Mouse (Mus musculus) common myeloid progenitor, adult 5-6 weeks (primary cell): Measurements from ENCODE around the gene Smtnl2. TPM values are rescaled to one million over a fixed set of nuclear protein-coding genes. Genes with fewer than 3 reads are reported as not detected.
A peak's percentile ranks its signal among the peaks of the same experiment; 100 is the strongest.

Experiments
- ATAC-seq: replicated peaks from 2 replicates; pipeline ENCODE4 v1.8.0; 2016; ENCODE audit warnings: low read depth, mild to moderate bottlenecking, moderate TSS enrichment, inconsistent platforms; ENCODE audit not compliant: poor library complexity, severe bottlenecking
- total RNA-seq: library from RNA; stranded (forward); fragments of 200-1000, 187-1606 nt; gene quantifications from 2 replicates; pipeline ENCODE4 v1.2.3, GENCODE M21; 2017

The Smtnl2 gene
- total RNA-seq, 1 experiment from 2014 or later = 0.23 TPM

GRCm38 (mm10) chr11:72406079-72406675, 5.3 kb downstream of the Smtnl2 start:
- no peak for ATAC-seq

- no peak for ATAC-seq
Observed at GRCm38 (mm10) chr11:72405532-72405931, 6.0 kb downstream of the Smtnl2 start.

GRCm38 (mm10) chr11:72402969-72403368, 8.5 kb downstream of the Smtnl2 start:
- no peak for ATAC-seq

- no peak for ATAC-seq
Observed at GRCm38 (mm10) chr11:72402017-72402416, 9.5 kb downstream of the Smtnl2 start.

- no peak for ATAC-seq
Observed at GRCm38 (mm10) chr11:72401068-72401467, 10.4 kb downstream of the Smtnl2 start.

- no peak for ATAC-seq
Observed at GRCm38 (mm10) chr11:72397811-72398525, 13.5 kb downstream of the Smtnl2 start.

- no peak for ATAC-seq
Observed at GRCm38 (mm10) chr11:72397072-72397471, 14.4 kb downstream of the Smtnl2 start.

- ATAC-seq = no peak
Observed at GRCm38 (mm10) chr11:72396621-72397020, 14.9 kb downstream of the Smtnl2 start.

GRCm38 (mm10) chr11:72395652-72396051, 15.9 kb downstream of the Smtnl2 start:
- no peak for ATAC-seq

GRCm38 (mm10) chr11:72394694-72395093, 16.8 kb downstream of the Smtnl2 start:
- peak; percentile 56 for ATAC-seq

- no peak for ATAC-seq
Observed at GRCm38 (mm10) chr11:72393669-72394068, 17.8 kb downstream of the Smtnl2 start.

GRCm38 (mm10) chr11:72393243-72393642, 18.3 kb downstream of the Smtnl2 start:
- peak; percentile 36; the same call in 1 of the 2 replicates for ATAC-seq

- no peak for ATAC-seq
Observed at GRCm38 (mm10) chr11:72391181-72391580, 20.3 kb downstream of the Smtnl2 start.

GRCm38 (mm10) chr11:72389407-72390142, 21.9 kb downstream of the Smtnl2 start:
- no peak for ATAC-seq

GRCm38 (mm10) chr11:72388113-72388529, 23.4 kb downstream of the Smtnl2 start:
- ATAC-seq = no peak

- no peak for ATAC-seq
Observed at GRCm38 (mm10) chr11:72379351-72379750, 32.2 kb downstream of the Smtnl2 start.

- ATAC-seq = no peak
Observed at GRCm38 (mm10) chr11:72378222-72378621, 33.3 kb downstream of the Smtnl2 start.

GRCm38 (mm10) chr11:72376562-72376961, 35.0 kb downstream of the Smtnl2 start:
- ATAC-seq = no peak

- ATAC-seq = no peak
Observed at GRCm38 (mm10) chr11:72369904-72370672, 41.4 kb downstream of the Smtnl2 start.

- ATAC-seq = no peak
Observed at GRCm38 (mm10) chr11:72367934-72368674, 43.4 kb downstream of the Smtnl2 start.
